Mouse (Mus musculus) mouse embryonic stem cell (cell line): ENCODE measurements at regions not wholly inside any gene's neighbourhood (a gene's known extent, or its start where the extent isn't known, plus 50 kb on each side); places are given as distances from the start of the nearest gene placed in this dataset.

Source experiments
- in situ Hi-C, 2 experiments: fragments of 300-500 bp; cut with MboI; formaldehyde crosslinking; loops; 1 replicate in 1 of 2; 3 replicates in 1 of 2; pipeline ENCODE4 v1.14.3; 2019 to 2020; ENCODE audit warnings: low sequenced_read_pairs in 2 of 2, low pct_unique_long_range_greater_than_20kb in 1 of 2, mixed read lengths in 1 of 2; ENCODE audit not compliant: unreplicated experiment in 1 of 2

GRCm38 (mm10) chr13:103504987-103505386 is 170.7 kb upstream of the Mast4 start:
- in situ Hi-C loops, result no loop called here

- in situ Hi-C loops, result no loop called here
Observed at GRCm38 (mm10) chr13:103499376-103499775, 165.1 kb upstream of the Mast4 start.

- in situ Hi-C loops, result no loop called here
Observed at GRCm38 (mm10) chr13:103494371-103494770, 160.1 kb upstream of the Mast4 start.

- in situ Hi-C loops, result no loop called here
Observed at GRCm38 (mm10) chr13:103493567-103493966, 159.3 kb upstream of the Mast4 start.

GRCm38 (mm10) chr13:103490049-103490448 is 155.8 kb upstream of the Mast4 start:
- in situ Hi-C loops, result no loop called here

- in situ Hi-C loops, result no loop called here
Observed at GRCm38 (mm10) chr13:103484092-103484491, 149.8 kb upstream of the Mast4 start.

- in situ Hi-C loops, result no loop called here
Observed at GRCm38 (mm10) chr13:103483392-103483791, 149.1 kb upstream of the Mast4 start.

GRCm38 (mm10) chr13:103476328-103476727 is 142.0 kb upstream of the Mast4 start:
- in situ Hi-C loops, result no loop called here

- in situ Hi-C loops, result no loop called here
Observed at GRCm38 (mm10) chr13:103472216-103472615, 137.9 kb upstream of the Mast4 start.

- in situ Hi-C loops, result no loop called here
Observed at GRCm38 (mm10) chr13:103470141-103470540, 135.8 kb upstream of the Mast4 start.

GRCm38 (mm10) chr13:103460499-103460898 is 126.2 kb upstream of the Mast4 start:
- in situ Hi-C loops, result no loop called here

- in situ Hi-C loops, result no loop called here
Observed at GRCm38 (mm10) chr13:103459486-103460147, 125.3 kb upstream of the Mast4 start.

- in situ Hi-C loops, result no loop called here
Observed at GRCm38 (mm10) chr13:103452837-103453236, 118.5 kb upstream of the Mast4 start.

GRCm38 (mm10) chr13:103430589-103430988 is 96.3 kb upstream of the Mast4 start:
- in situ Hi-C loops, result no loop called here

- in situ Hi-C loops, result no loop called here
Observed at GRCm38 (mm10) chr13:103424011-103424410, 89.7 kb upstream of the Mast4 start.

GRCm38 (mm10) chr13:103423417-103423816 is 89.1 kb upstream of the Mast4 start:
- in situ Hi-C loops, result no loop called here

- in situ Hi-C loops, result no loop called here
Observed at GRCm38 (mm10) chr13:103422997-103423396, 88.7 kb upstream of the Mast4 start.

GRCm38 (mm10) chr13:103419146-103419545 is 84.8 kb upstream of the Mast4 start:
- in situ Hi-C loops, result no loop called here

- in situ Hi-C loops, result no loop called here
Observed at GRCm38 (mm10) chr13:103417256-103417655, 83.0 kb upstream of the Mast4 start.

- in situ Hi-C loops, result no loop called here
Observed at GRCm38 (mm10) chr13:103415335-103415734, 81.0 kb upstream of the Mast4 start.

GRCm38 (mm10) chr13:103412566-103412965 is 78.3 kb upstream of the Mast4 start:
- in situ Hi-C loops, result no loop called here
